Mouse (Mus musculus): ENCODE data around the gene 1810065E05Rik. TPM values are rescaled to one million over a fixed set of nuclear protein-coding genes. Genes with fewer than 3 reads are reported as not detected.

The 1810065E05Rik gene
- total and polyA plus RNA-seq, 3 experiments = not detected

GRCm38 (mm10) chr11:58453592-58453991 is 32.7 kb downstream of the 1810065E05Rik start:
- Histone ChIP-seq H3K4me2 (ENCODE audit: insufficient read depth, low read depth, poor library complexity, severe bottlenecking) (no peak overlapping the region), H3K27me3 (replicated peaks) (peaks cover 68% of the 10 kb centered on the region), H3K4me3 (replicated peaks in 1 of 3; ENCODE audit: low read depth in 2 of 3, low read length in 2 of 3, poor library complexity in 1 of 3) (no peak overlapping the region), H3K79me2 (replicated peaks; ENCODE audit: control insufficient read depth, extremely low read depth, insufficient read depth, poor library complexity, severe bottlenecking) (no peaks in the 10 kb centered on the region), H3K27ac (ENCODE audit: insufficient read depth, low read depth) (no peak overlapping the region), H3K4me1 (ENCODE audit: control insufficient read depth in 1 of 2, insufficient read depth in 2 of 2) (0 out of 4 replicates have a peak, but pooled peaks cover 0 to 4% of the 10 kb centered on the region in 2 experiments), H3K36me3 (replicated peaks in 1 of 2; ENCODE audit: control insufficient read depth in 1 of 2, insufficient read depth in 1 of 2, low read length in 1 of 2) (no peaks in the 10 kb centered on the region), H3K9me3 (replicated peaks; ENCODE audit: low read length) (peaks cover 9% of the 10 kb centered on the region), H3K9ac (ENCODE audit: insufficient read depth, low read depth) (no peak overlapping the region)
- no peak for DNase-seq (ENCODE audit: extremely low read depth)
- dilution Hi-C loops (cut with MboI; ENCODE audit: extremely low pct_ligation_motif_present, extremely low pct_unique_long_range_greater_than_20kb, low sequenced_read_pairs) = no loop called here
- in situ Hi-C loops (cut with MboI; ENCODE audit: low pct_ligation_motif_present, low pct_unique_long_range_greater_than_20kb, low sequenced_read_pairs) = no loop called here
- TF ChIP-seq TBP (conservative IDR thresholded peaks at IDR 0.05; ENCODE audit: low read depth, low read length) (no peak), NELFE (IDR thresholded peaks at IDR 0.05; ENCODE audit: low read depth, low read length) (no peak), JUN (IDR thresholded peaks at IDR 0.05; ENCODE audit: insufficient read depth, low read depth, low read length) (no peak), USF2 (conservative IDR thresholded peaks at IDR 0.05; ENCODE audit: low read depth, low read length) (no peak), MXI1 (IDR thresholded peaks at IDR 0.05; ENCODE audit: low read depth, low read length) (no peak), RCOR1 (conservative IDR thresholded peaks at IDR 0.05; ENCODE audit: low read depth, low read length) (no peak), GABPA (IDR thresholded peaks at IDR 0.05; ENCODE audit: insufficient replicate concordance, low read depth, low read length) (no peak), POLR2AphosphoS2 (IDR thresholded peaks at IDR 0.05; ENCODE audit: low read depth, low read length) (no peak), BHLHE40 (IDR thresholded peaks at IDR 0.05; ENCODE audit: low read depth, low read length) (no peak), USF1 (IDR thresholded peaks at IDR 0.05; ENCODE audit: low read depth, low read length) (no peak), UBTF (IDR thresholded peaks at IDR 0.05; ENCODE audit: low read depth, low read length) (no peak), KAT2A (IDR thresholded peaks at IDR 0.05; ENCODE audit: insufficient replicate concordance, low read length) (no peak), RAD21 (IDR thresholded peaks at IDR 0.05; ENCODE audit: low read depth, low read length) (no peak), NRF1 (IDR thresholded peaks at IDR 0.05; ENCODE audit: low read depth, low read length) (no peak), SIN3A (IDR thresholded peaks at IDR 0.05; ENCODE audit: low read length) (no peak)

GRCm38 (mm10) chr11:58462170-58462569 is 41.3 kb downstream of the 1810065E05Rik start, which contains the start of gene Olfr30:
TSS of gene Olfr30 (minus strand) at chr11:58462270.
- H3K79me2 ChIP-seq (replicated peaks; ENCODE audit: control insufficient read depth, extremely low read depth, insufficient read depth, poor library complexity, severe bottlenecking) = no peaks in the 10 kb centered on the region

More at GRCm38 (mm10) chr11:58462170-58462569, 41.3 kb downstream of the 1810065E05Rik start, which contains the start of gene Olfr30:
- in situ Hi-C loops (cut with MboI; ENCODE audit: low pct_ligation_motif_present, low pct_unique_long_range_greater_than_20kb, low sequenced_read_pairs) (no loop called here), dilution Hi-C loops (cut with MboI; ENCODE audit: extremely low pct_ligation_motif_present, extremely low pct_unique_long_range_greater_than_20kb, low sequenced_read_pairs) (no loop called here)
- H3K4me3 ChIP-seq (replicated peaks in 1 of 3; ENCODE audit: low read depth in 2 of 3, low read length in 2 of 3, poor library complexity in 1 of 3) = no peak within 1 kb of the TSS
- no peak within 1 kb of the TSS for H3K4me2 ChIP-seq (ENCODE audit: insufficient read depth, low read depth, poor library complexity, severe bottlenecking)
- no peaks in the 10 kb centered on the region for H3K36me3 ChIP-seq (replicated peaks in 1 of 2; ENCODE audit: control insufficient read depth in 1 of 2, insufficient read depth in 1 of 2, low read length in 1 of 2)
- no peak within 1 kb of the TSS for H3K27ac ChIP-seq (ENCODE audit: insufficient read depth, low read depth)
- H3K27me3 ChIP-seq (replicated peaks) = peaks cover 84% of the 10 kb centered on the region
- no peak within 1 kb of the TSS for H3K9ac ChIP-seq (ENCODE audit: insufficient read depth, low read depth)
- TF ChIP-seq RCOR1 (conservative IDR thresholded peaks at IDR 0.05; ENCODE audit: low read depth, low read length) (no peak), MAZ (IDR thresholded peaks at IDR 0.05; ENCODE audit: low read depth, low read length) (no peak), MAFK (IDR thresholded peaks at IDR 0.05; ENCODE audit: insufficient replicate concordance, low read length) (no peak), HCFC1 (IDR thresholded peaks at IDR 0.05; ENCODE audit: low read depth, low read length) (no peak), PAX5 (IDR thresholded peaks at IDR 0.05; ENCODE audit: low read length) (no peak), SMC3 (IDR thresholded peaks at IDR 0.05; ENCODE audit: low read depth, low read length) (no peak)
- no peak for DNase-seq (ENCODE audit: extremely low read depth)
- no peaks in the 10 kb centered on the region for H3K4me1 ChIP-seq (ENCODE audit: control insufficient read depth in 1 of 2, insufficient read depth in 2 of 2)
- no peaks in the 10 kb centered on the region for H3K9me3 ChIP-seq (replicated peaks; ENCODE audit: low read length)

Other genes starting within 250 kb of the 1810065E05Rik start
Only the 20 nearest of the 23 such genes appear.
- 4.3 and 4.7 TPM in 2 replicates for gene Irgm2, start 221.5 kb upstream of the 1810065E05Rik start, total RNA-seq (2012; rRNA removed)
- gene Irgm2, start 221.5 kb upstream of the 1810065E05Rik start, total RNA-seq (2014; rRNA removed) = 3.8 and 4.3 TPM in 2 replicates
- 4.7 and 5.2 TPM in 2 replicates for gene Irgm2, start 221.5 kb upstream of the 1810065E05Rik start, polyA plus RNA-seq (2012; ENCODE audit: insufficient read length, low read depth)
- gene 4930438A08Rik, start 146.3 kb upstream of the 1810065E05Rik start, total RNA-seq (2012; rRNA removed) = not detected in 2 replicates
- not detected in 2 replicates for gene 4930438A08Rik, start 146.3 kb upstream of the 1810065E05Rik start, total RNA-seq (2014; rRNA removed)
- not detected in 2 replicates for gene 4930438A08Rik, start 146.3 kb upstream of the 1810065E05Rik start, polyA plus RNA-seq (2012; ENCODE audit: insufficient read length, low read depth)
- gene Zfp692, start 114.0 kb upstream of the 1810065E05Rik start, total RNA-seq (2012; rRNA removed) = 14.7 and 18.7 TPM in 2 replicates
- 13.1 and 14.2 TPM in 2 replicates for gene Zfp692, start 114.0 kb upstream of the 1810065E05Rik start, total RNA-seq (2014; rRNA removed)
- 17.6 and 17.7 TPM in 2 replicates for gene Zfp692, start 114.0 kb upstream of the 1810065E05Rik start, polyA plus RNA-seq (2012; ENCODE audit: insufficient read length, low read depth)
- 34.9 and 43.7 TPM in 2 replicates for gene Zfp672, start 90.8 kb upstream of the 1810065E05Rik start, total RNA-seq (2012; rRNA removed)
- 38.8 and 40.5 TPM in 2 replicates for gene Zfp672, start 90.8 kb upstream of the 1810065E05Rik start, total RNA-seq (2014; rRNA removed)
- gene Zfp672, start 90.8 kb upstream of the 1810065E05Rik start, polyA plus RNA-seq (2012; ENCODE audit: insufficient read length, low read depth) = 27.4 and 31.2 TPM in 2 replicates
- gene Sh3bp5l, start 90.4 kb upstream of the 1810065E05Rik start, total RNA-seq (2012; rRNA removed) = 26.1 and 27.7 TPM in 2 replicates
- gene Sh3bp5l, start 90.4 kb upstream of the 1810065E05Rik start, total RNA-seq (2014; rRNA removed) = 18.1 and 18.6 TPM in 2 replicates
- 22.2 and 22.8 TPM in 2 replicates for gene Sh3bp5l, start 90.4 kb upstream of the 1810065E05Rik start, polyA plus RNA-seq (2012; ENCODE audit: insufficient read length, low read depth)
- not detected in 2 replicates for gene Lypd8, start 42.1 kb upstream of the 1810065E05Rik start, total RNA-seq (2012; rRNA removed)
- not detected in 2 replicates for gene Lypd8, start 42.1 kb upstream of the 1810065E05Rik start, total RNA-seq (2014; rRNA removed)
- not detected in 2 replicates for gene Lypd8, start 42.1 kb upstream of the 1810065E05Rik start, polyA plus RNA-seq (2012; ENCODE audit: insufficient read length, low read depth)
- not detected in 2 replicates for gene Gm12253, start 11.4 kb downstream of the 1810065E05Rik start, total RNA-seq (2012; rRNA removed)
- gene Gm12253, start 11.4 kb downstream of the 1810065E05Rik start, total RNA-seq (2014; rRNA removed) = not detected in 2 replicates
- gene Gm12253, start 11.4 kb downstream of the 1810065E05Rik start, polyA plus RNA-seq (2012; ENCODE audit: insufficient read length, low read depth) = not detected in 2 replicates
- gene Lypd9, start 31.8 kb downstream of the 1810065E05Rik start, total RNA-seq (2012; rRNA removed) = not detected in 2 replicates
- gene Lypd9, start 31.8 kb downstream of the 1810065E05Rik start, total RNA-seq (2014; rRNA removed) = not detected in 2 replicates
- gene Lypd9, start 31.8 kb downstream of the 1810065E05Rik start, polyA plus RNA-seq (2012; ENCODE audit: insufficient read length, low read depth) = not detected in 2 replicates
- not detected in 2 replicates for gene Olfr30, start 41.2 kb downstream of the 1810065E05Rik start, total RNA-seq (2012; rRNA removed)
- gene Olfr30, start 41.2 kb downstream of the 1810065E05Rik start, total RNA-seq (2014; rRNA removed) = not detected in 2 replicates
- not detected in 2 replicates for gene Olfr30, start 41.2 kb downstream of the 1810065E05Rik start, polyA plus RNA-seq (2012; ENCODE audit: insufficient read length, low read depth)
- gene Olfr332, start 71.4 kb downstream of the 1810065E05Rik start, total RNA-seq (2012; rRNA removed) = not detected in 2 replicates
- not detected in 2 replicates for gene Olfr332, start 71.4 kb downstream of the 1810065E05Rik start, total RNA-seq (2014; rRNA removed)
- not detected in 2 replicates for gene Olfr332, start 71.4 kb downstream of the 1810065E05Rik start, polyA plus RNA-seq (2012; ENCODE audit: insufficient read length, low read depth)
- not detected in 2 replicates for gene Olfr331, start 81.5 kb downstream of the 1810065E05Rik start, total RNA-seq (2012; rRNA removed)
- gene Olfr331, start 81.5 kb downstream of the 1810065E05Rik start, total RNA-seq (2014; rRNA removed) = not detected in 2 replicates
- gene Olfr331, start 81.5 kb downstream of the 1810065E05Rik start, polyA plus RNA-seq (2012; ENCODE audit: insufficient read length, low read depth) = not detected in 2 replicates
- not detected in 2 replicates for gene Olfr330, start 113.7 kb downstream of the 1810065E05Rik start, total RNA-seq (2012; rRNA removed)
- not detected in 2 replicates for gene Olfr330, start 113.7 kb downstream of the 1810065E05Rik start, total RNA-seq (2014; rRNA removed)
- gene Olfr330, start 113.7 kb downstream of the 1810065E05Rik start, polyA plus RNA-seq (2012; ENCODE audit: insufficient read length, low read depth) = not detected in 2 replicates
- not detected in 2 replicates for gene Olfr329-ps, start 125.3 kb downstream of the 1810065E05Rik start, total RNA-seq (2012; rRNA removed)
- gene Olfr329-ps, start 125.3 kb downstream of the 1810065E05Rik start, total RNA-seq (2014; rRNA removed) = not detected in 2 replicates
- gene Olfr329-ps, start 125.3 kb downstream of the 1810065E05Rik start, polyA plus RNA-seq (2012; ENCODE audit: insufficient read length, low read depth) = not detected in 2 replicates
- not detected in 2 replicates for gene Olfr328, start 134.5 kb downstream of the 1810065E05Rik start, total RNA-seq (2012; rRNA removed)
- not detected in 2 replicates for gene Olfr328, start 134.5 kb downstream of the 1810065E05Rik start, total RNA-seq (2014; rRNA removed)
- not detected in 2 replicates for gene Olfr328, start 134.5 kb downstream of the 1810065E05Rik start, polyA plus RNA-seq (2012; ENCODE audit: insufficient read length, low read depth)
- gene Olfr224, start 149.4 kb downstream of the 1810065E05Rik start, total RNA-seq (2012; rRNA removed) = not detected in 2 replicates
- gene Olfr224, start 149.4 kb downstream of the 1810065E05Rik start, total RNA-seq (2014; rRNA removed) = not detected in 2 replicates
- not detected in 2 replicates for gene Olfr224, start 149.4 kb downstream of the 1810065E05Rik start, polyA plus RNA-seq (2012; ENCODE audit: insufficient read length, low read depth)
- not detected in 2 replicates for gene Olfr325, start 156.6 kb downstream of the 1810065E05Rik start, total RNA-seq (2012; rRNA removed)
- gene Olfr325, start 156.6 kb downstream of the 1810065E05Rik start, total RNA-seq (2014; rRNA removed) = not detected in 2 replicates
- gene Olfr325, start 156.6 kb downstream of the 1810065E05Rik start, polyA plus RNA-seq (2012; ENCODE audit: insufficient read length, low read depth) = not detected in 2 replicates
- gene Olfr324, start 174.0 kb downstream of the 1810065E05Rik start, total RNA-seq (2012; rRNA removed) = not detected in 2 replicates
- gene Olfr324, start 174.0 kb downstream of the 1810065E05Rik start, total RNA-seq (2014; rRNA removed) = not detected in 2 replicates
- gene Olfr324, start 174.0 kb downstream of the 1810065E05Rik start, polyA plus RNA-seq (2012; ENCODE audit: insufficient read length, low read depth) = not detected in 2 replicates
- not detected in 2 replicates for gene 2210407C18Rik, start 195.0 kb downstream of the 1810065E05Rik start, total RNA-seq (2012; rRNA removed)
- gene 2210407C18Rik, start 195.0 kb downstream of the 1810065E05Rik start, total RNA-seq (2014; rRNA removed) = not detected in 2 replicates
- not detected in 2 replicates for gene 2210407C18Rik, start 195.0 kb downstream of the 1810065E05Rik start, polyA plus RNA-seq (2012; ENCODE audit: insufficient read length, low read depth)
- gene Olfr323, start 209.4 kb downstream of the 1810065E05Rik start, total RNA-seq (2012; rRNA removed) = not detected in 2 replicates
- gene Olfr323, start 209.4 kb downstream of the 1810065E05Rik start, total RNA-seq (2014; rRNA removed) = not detected in 2 replicates
- not detected in 2 replicates for gene Olfr323, start 209.4 kb downstream of the 1810065E05Rik start, polyA plus RNA-seq (2012; ENCODE audit: insufficient read length, low read depth)
- gene Trim58, start 219.4 kb downstream of the 1810065E05Rik start, total RNA-seq (2012; rRNA removed) = not detected in 2 replicates
- gene Trim58, start 219.4 kb downstream of the 1810065E05Rik start, total RNA-seq (2014; rRNA removed) = not detected in 2 replicates
- gene Trim58, start 219.4 kb downstream of the 1810065E05Rik start, polyA plus RNA-seq (2012; ENCODE audit: insufficient read length, low read depth) = not detected in 2 replicates